Mouse (Mus musculus): ENCODE data around the gene Llgl2. TPM values are rescaled to one million over a fixed set of nuclear protein-coding genes. Genes with fewer than 3 reads are reported as not detected.

The Llgl2 gene
- polyA plus RNA-seq, 1 experiment from 2014 or later = 11.2 TPM

DNA sequence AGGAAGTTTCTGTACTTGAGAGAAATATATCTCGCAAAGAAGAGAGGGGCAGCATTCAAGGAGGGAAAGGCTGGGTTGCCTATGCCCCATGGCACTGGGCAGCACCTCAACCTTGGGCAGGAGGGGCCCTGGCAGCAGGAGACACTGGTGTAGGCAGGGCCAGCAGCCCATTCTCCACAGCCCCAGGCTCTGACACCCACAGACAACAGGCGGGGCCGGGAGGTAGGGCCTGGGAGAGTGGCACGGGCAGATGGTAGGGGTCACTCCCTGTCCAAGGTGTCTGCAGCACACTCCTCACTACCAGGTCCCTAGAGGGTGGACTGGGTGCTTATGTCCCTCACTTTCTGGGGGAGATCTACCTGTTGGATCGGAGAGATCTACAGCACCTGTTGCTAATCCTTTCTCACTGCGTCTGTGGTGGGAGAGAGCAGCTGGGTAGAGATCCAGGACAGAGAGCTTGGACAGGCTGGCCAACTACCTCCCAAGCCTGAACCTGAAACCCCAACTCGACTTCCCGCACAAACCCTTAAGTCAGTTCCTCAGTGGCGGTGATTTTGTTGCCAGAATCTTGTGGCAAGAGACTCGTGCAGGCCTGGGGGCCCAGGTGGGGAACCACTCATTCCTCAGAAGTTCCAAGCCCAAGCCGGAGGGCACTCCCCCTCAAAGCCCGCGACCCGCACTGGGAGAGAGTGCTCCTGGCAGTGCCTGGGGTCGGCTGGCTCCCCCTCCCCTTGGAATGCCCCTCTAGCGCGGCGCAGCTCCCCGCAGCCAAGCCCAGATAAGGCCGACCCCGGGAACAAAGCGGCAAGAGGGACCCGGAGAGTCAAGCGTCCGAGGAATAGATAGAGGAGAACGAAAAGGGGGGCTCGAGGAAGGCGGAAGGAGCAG, 11.1 kb upstream of the Llgl2 start:
- H3K4me1 ChIP-seq = peaks cover 74% of the 10 kb centered on the region
- H3K9me3 ChIP-seq (replicated peaks) = no peaks in the 10 kb centered on the region
- peak; percentile 74 for DNase-seq (ENCODE audit: low spot score)
- peaks cover 60% of the 10 kb centered on the region for H3K36me3 ChIP-seq
- 4% methylated on average over 28 of the region's 28 CpGs for WGBS
- H3K4me3 ChIP-seq = peak overlapping the region; percentile 87
- H3K27ac ChIP-seq = peak overlapping the region; percentile 87
- no peaks in the 10 kb centered on the region for H3K27me3 ChIP-seq (ENCODE audit: low read depth, poor library complexity, severe bottlenecking)

DNA sequence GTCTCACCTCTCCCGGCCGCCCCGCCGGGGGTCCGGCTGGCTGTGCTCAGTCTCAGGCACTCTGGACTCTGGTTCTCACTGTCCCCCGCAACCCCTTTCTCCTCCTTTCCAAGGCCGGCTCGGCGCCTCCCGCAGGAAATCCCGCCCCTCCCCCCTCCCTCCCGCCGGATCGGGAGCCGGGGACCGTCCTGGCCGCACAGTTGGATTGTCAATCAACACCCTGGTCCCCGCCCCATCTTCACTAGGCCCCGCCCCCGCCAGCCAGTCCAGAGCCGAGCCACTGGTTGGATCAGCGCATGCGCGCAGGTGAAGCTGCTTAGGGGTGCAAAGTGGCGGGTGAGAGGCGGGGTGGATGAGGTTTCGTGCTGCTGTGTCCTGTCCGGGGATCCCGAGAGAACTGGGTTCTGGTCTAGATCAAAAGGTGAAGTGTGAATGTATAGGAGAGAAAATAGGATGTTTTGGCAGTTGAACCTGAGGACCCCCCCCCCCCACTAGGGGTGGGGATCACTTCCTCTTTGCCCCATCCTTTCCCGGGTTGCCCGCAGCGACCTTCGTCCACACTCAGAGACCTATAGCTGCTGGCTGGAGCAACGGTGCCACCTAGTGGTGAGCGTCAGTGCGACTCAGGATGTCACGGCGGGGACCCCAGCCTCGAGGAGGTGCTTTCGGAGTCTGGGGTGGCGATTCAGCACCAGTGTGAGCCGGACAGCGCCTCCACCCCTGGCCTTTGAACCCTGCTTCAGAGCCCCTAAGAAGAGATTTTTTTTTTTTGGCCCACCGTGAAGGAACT, 10.1 kb upstream of the Llgl2 start, which contains the start of gene Caskin2:
TSS of gene Caskin2 (minus strand) at position 133 of the 790 bp plus-strand sequence.
- WGBS = under 1% methylated on average over 43 of the region's 44 CpGs
- Histone ChIP-seq H3K36me3 (peaks cover 59% of the 10 kb centered on the region), H3K9me3 (replicated peaks) (no peaks in the 10 kb centered on the region), H3K4me1 (peaks cover 65% of the 10 kb centered on the region), H3K27me3 (ENCODE audit: low read depth, poor library complexity, severe bottlenecking) (no peaks in the 10 kb centered on the region), H3K4me3 (peak within 1 kb of the TSS; percentile 87), H3K27ac (peak within 1 kb of the TSS; percentile 87)
- DNase-seq (ENCODE audit: low spot score) = peak; percentile 99

DNA sequence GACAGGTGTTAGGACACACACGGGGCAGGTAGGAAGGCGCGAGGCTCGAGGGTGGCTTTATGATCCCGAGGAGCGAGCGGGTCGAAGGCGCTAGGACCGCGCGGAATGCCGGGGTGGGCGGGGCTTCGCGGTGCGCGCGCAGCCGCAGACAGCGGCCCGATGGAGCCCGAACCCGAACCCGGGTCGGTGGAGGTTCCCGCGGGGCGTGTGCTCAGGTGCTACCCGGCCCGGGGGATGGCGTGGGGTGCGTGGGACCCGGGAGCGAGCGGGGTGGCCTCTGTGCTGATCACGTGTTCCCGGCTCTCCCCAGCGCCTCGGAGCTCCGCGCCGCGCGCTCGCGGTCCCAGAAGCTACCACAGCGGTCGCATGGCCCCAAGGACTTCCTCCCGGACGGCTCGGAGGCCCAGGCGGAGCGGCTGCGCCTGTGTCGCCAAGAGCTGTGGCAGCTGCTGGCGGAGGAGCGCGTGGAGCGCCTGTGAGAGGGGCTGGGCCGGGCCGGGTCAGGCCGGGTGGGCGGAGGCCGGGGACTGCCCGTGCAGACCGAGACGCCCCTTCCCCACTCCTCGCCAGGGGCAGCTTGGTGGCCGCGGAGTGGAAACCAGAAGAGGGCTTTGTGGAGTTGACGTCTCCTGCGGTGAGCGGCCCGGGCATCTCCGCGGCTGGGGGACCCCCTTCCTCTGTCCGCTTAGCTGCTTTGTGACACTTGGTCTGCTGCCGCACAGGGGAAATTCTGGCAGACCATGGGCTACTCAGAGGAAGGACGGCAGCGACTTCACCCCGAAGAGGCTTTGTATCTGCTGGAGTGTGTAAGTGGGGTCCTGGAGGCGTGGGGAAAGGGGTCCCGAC, 9.0 kb upstream of the Llgl2 start, which contains the start of gene Tsen54:
TSS of gene Tsen54 (plus strand) at position 120 of the 846 bp plus-strand sequence.
- DNase-seq (ENCODE audit: low spot score) = peak; percentile 95
- H3K4me1 ChIP-seq = peaks cover 53% of the 10 kb centered on the region
- H3K36me3 ChIP-seq = peaks cover 59% of the 10 kb centered on the region
- no peaks in the 10 kb centered on the region for H3K27me3 ChIP-seq (ENCODE audit: low read depth, poor library complexity, severe bottlenecking)
- H3K9me3 ChIP-seq (replicated peaks) = no peaks in the 10 kb centered on the region
- 2% methylated on average over 84 of the region's 84 CpGs for WGBS
- H3K27ac ChIP-seq = peak within 1 kb of the TSS; percentile 87
- peak within 1 kb of the TSS; percentile 87 for H3K4me3 ChIP-seq

DNA sequence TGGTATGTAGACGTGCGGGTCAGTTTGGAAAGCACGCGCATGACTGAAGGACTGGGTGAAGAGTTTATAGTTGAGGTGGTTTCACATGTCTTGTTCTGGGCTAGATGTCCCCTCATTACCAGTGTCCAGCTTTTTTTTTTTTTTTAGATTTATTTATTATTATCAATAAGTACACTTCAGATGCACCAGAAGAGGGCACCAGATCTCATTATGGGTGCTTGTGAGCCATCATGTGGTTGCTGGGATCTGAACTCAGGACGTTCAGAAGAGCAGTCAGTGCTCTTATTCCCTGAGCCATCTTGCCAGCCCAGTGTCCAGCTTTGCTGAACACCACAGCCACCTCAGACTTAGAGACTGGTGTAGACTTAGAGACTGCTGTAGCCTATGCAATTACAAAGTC, 6.5 kb upstream of the Llgl2 start:
- no peaks in the 10 kb centered on the region for H3K9me3 ChIP-seq (replicated peaks)
- H3K36me3 ChIP-seq = peaks cover 60% of the 10 kb centered on the region
- 92% methylated on average over 5 of the region's 5 CpGs for WGBS
- H3K4me1 ChIP-seq = peaks cover 30% of the 10 kb centered on the region
- H3K27me3 ChIP-seq (ENCODE audit: low read depth, poor library complexity, severe bottlenecking) = 0 out of 2 replicates have a peak, but pooled peaks cover 1% of the 10 kb centered on the region
- H3K4me3 ChIP-seq = no peak overlapping the region
- no peak overlapping the region for H3K27ac ChIP-seq
- DNase-seq (ENCODE audit: low spot score) = no peak

DNA sequence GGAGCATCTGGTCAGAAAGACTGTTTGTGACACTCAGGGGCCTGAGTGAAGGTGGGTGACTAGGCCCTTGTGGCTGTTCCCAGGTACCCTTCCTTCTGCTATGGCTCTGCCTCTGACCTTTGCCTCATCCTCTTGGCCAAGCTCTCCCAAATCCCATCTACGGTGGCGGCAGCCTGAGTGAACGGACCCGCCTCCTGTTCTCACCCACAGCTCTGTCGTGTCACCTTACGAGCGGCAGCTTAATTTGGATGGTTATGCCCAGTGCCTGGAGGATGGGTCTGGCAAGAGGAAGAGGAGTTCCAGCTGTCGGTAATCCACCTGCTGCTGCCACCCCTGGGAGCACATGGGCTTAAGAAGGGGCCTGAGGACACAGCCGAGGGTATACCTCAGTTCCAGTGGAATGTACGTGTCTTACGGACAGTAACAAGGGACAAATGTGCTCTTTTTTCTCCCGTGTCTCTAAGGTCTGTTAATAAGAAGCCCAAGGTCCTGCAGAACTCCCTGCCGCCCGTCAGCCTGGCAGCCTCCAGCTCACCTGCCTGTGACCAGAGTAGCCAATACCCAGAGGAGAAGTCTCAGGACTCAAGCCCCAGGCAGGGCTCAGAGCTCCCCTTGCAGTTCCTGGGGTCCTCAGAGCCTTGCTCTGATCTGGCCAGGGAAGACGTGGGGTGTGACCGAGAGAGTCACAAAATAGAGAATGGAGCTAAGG, 3.8 kb upstream of the Llgl2 start:
- H3K36me3 ChIP-seq = peaks cover 67% of the 10 kb centered on the region
- H3K27me3 ChIP-seq (ENCODE audit: low read depth, poor library complexity, severe bottlenecking) = peaks cover 18% of the 10 kb centered on the region
- no peak overlapping the region for H3K4me3 ChIP-seq
- H3K4me1 ChIP-seq = peaks cover 29% of the 10 kb centered on the region
- H3K9me3 ChIP-seq (replicated peaks) = no peaks in the 10 kb centered on the region
- H3K27ac ChIP-seq = no peak overlapping the region
- WGBS = 88% methylated on average over 16 of the region's 16 CpGs
- DNase-seq (ENCODE audit: low spot score) = no peak

DNA sequence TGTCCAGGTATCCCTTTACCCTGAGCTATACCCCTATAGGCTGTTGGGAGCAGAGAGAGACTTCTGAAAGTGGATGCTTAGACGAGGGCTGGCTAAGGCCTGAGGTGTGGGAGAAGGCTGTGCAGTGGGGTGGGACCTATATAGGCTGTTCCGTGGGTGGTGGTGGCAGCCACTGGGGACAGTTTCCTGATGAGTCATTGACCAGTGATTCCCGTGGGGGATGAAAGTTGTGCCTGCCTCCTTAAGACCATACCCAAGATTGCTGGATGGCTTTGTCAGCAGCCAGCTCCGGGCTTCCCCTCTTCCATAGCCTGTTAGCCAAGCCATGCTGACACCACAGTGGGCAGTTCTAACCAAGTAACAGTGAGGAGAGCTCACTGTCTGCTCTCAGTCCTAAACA, 2.8 kb upstream of the Llgl2 start:
- no peak for DNase-seq (ENCODE audit: low spot score)
- H3K4me3 ChIP-seq = no peak overlapping the region
- H3K27ac ChIP-seq = no peak overlapping the region
- WGBS = 84% methylated on average over 4 of the region's 4 CpGs
- peaks cover 20% of the 10 kb centered on the region for H3K4me1 ChIP-seq
- H3K36me3 ChIP-seq = peaks cover 67% of the 10 kb centered on the region
- no peaks in the 10 kb centered on the region for H3K9me3 ChIP-seq (replicated peaks)
- H3K27me3 ChIP-seq (ENCODE audit: low read depth, poor library complexity, severe bottlenecking) = peaks cover 28% of the 10 kb centered on the region

DNA sequence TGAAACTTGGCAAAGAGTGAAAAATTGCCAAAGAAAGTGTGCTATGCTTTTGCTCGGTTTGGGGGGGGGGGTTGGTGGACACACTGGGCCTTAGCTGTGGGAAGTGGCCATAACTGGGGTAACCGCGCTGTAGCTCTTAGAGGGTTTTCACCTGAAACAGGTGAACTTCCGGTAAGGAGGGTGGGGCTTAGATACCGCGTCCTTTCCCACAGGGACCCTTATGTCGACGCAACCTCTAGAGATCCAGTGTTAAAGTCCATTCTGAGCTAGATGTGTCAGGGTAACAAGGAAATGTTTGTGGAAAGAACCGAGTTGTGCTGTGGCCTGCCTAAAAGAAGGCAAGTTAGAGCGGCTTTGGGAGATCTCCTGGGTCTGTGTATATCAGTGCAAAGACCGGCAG, 964 bp downstream of the Llgl2 start:
- WGBS = 19% methylated on average over 11 of the region's 11 CpGs
- DNase-seq (ENCODE audit: low spot score) = no peak
- peaks cover 44% of the 10 kb centered on the region for H3K27me3 ChIP-seq (ENCODE audit: low read depth, poor library complexity, severe bottlenecking)
- no peaks in the 10 kb centered on the region for H3K9me3 ChIP-seq (replicated peaks)
- H3K27ac ChIP-seq = peak overlapping the region; percentile 82; the same call in 1 of the 2 replicates
- H3K4me3 ChIP-seq = peak overlapping the region; percentile 80
- peaks cover 39% of the 10 kb centered on the region for H3K4me1 ChIP-seq
- peaks cover 32% of the 10 kb centered on the region for H3K36me3 ChIP-seq

DNA sequence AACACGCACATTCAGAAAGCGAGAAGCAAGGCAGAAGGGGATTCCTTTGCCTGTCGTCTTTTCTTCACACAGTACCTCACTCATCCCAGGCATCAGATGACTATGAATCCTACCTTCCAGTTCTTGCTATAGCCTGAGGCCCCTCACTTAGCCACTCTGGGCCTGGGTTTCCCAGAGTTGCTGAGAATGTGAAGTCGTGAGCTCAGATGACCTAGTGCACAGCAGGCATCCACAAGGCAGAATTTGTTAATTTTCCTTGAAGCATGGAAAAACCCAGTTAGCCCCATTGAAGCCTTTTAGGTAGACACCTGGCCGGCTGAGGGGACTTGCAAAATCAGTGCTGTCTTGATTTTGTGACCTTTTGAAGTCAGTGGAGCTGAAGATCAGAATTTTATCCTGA, 2.6 kb downstream of the Llgl2 start:
- no peak for DNase-seq (ENCODE audit: low spot score)
- H3K4me3 ChIP-seq = no peak overlapping the region
- WGBS = 53% methylated on average over 5 of the region's 5 CpGs
- H3K27ac ChIP-seq = no peak overlapping the region
- H3K36me3 ChIP-seq = peaks cover 15% of the 10 kb centered on the region
- H3K9me3 ChIP-seq (replicated peaks) = no peaks in the 10 kb centered on the region
- H3K4me1 ChIP-seq = peaks cover 56% of the 10 kb centered on the region
- peaks cover 44% of the 10 kb centered on the region for H3K27me3 ChIP-seq (ENCODE audit: low read depth, poor library complexity, severe bottlenecking)

DNA sequence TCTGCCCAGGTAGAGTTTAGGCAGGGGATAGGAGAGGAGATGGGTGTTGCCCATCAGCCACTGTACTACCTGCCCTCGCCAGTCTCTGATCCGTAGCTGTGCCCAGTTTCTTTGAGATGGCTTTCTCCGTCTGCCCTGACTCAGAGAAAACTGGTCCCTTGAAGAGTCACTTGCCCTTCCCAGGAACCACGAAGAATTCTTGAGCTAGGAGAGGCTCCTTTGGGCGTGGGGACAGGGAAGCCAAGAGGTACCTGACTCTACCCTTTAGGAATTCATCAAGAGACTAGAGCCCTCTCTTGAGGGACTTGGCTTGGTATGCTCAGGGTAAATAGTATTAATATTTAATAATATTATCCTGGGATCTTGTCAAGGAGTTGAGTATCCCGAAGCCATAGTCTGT, 3.8 kb downstream of the Llgl2 start:
- Histone ChIP-seq H3K27me3 (ENCODE audit: low read depth, poor library complexity, severe bottlenecking) (peaks cover 40% of the 10 kb centered on the region), H3K9me3 (replicated peaks) (no peaks in the 10 kb centered on the region), H3K4me3 (0 out of 2 replicates have a peak overlapping the region, but pooled peaks have one; percentile 8), H3K36me3 (peaks cover 4% of the 10 kb centered on the region), H3K27ac (no peak overlapping the region), H3K4me1 (peaks cover 67% of the 10 kb centered on the region)
- no peak for DNase-seq (ENCODE audit: low spot score)
- WGBS = 90% methylated on average over 6 of the region's 6 CpGs

DNA sequence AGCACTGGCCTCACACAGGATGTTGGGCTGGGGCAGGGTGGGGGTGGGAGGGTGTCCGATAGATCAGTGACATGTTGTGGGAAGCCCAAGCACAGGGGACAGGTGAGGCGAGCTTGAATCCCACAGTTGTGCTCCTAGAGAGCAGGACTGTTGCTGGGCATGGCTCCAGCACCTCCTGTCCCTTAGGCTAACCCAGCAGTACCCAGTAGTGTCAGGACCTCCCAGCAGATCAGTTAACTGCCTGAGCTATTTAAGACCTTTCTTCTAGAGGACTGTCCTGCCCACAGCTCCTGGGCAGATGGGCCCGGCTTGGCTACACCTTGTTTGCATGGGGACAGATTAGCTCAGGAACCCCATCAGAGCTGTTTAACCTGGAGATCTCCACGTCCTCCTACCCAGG, 5.2 kb downstream of the Llgl2 start:
- Histone ChIP-seq H3K27ac (peak overlapping the region; percentile 51), H3K36me3 (no peaks in the 10 kb centered on the region), H3K4me1 (peaks cover 73% of the 10 kb centered on the region), H3K27me3 (ENCODE audit: low read depth, poor library complexity, severe bottlenecking) (peaks cover 36% of the 10 kb centered on the region), H3K4me3 (no peak overlapping the region), H3K9me3 (replicated peaks) (no peaks in the 10 kb centered on the region)
- 50% methylated on average over 4 of the region's 4 CpGs for WGBS
- DNase-seq (ENCODE audit: low spot score) = no peak

DNA sequence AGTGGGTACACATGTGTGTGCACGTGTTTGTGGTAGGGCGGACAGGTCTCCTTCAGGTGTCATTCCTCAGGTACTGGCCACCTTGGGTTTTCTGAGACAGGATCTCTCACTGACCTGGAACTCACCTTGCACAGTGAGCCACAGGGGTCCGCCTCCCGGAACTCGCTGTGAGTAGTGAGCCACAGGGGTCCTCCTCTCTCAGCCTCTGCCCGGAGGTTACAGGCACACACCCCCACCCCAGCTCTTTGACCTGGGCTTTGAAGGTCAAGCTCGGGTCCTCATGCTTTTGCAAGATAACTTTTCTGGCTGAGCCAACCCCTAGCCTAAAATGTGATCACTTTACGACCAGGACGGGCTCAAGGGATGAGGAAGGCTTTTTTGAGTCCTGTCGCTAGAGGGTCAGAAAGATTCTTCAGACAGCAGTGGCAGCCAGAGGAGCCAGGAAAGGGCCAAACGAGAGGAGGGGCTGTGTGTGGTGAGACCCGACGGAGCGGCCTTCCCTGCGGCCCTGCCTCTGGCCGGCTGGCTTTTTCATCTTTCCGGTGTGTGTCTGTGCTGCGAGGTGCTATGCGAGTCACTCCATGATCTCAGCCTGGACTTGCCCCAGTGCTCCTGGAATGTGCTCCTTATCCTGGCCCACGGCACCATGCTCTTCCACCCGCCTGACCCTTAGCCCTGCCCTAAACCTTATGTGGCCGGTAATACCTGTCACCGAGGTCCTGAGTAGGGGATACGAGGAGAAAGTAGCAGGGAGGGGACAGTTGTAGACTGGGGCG, 6.9 kb downstream of the Llgl2 start:
- DNase-seq (ENCODE audit: low spot score) = peak; percentile 57
- no peaks in the 10 kb centered on the region for H3K36me3 ChIP-seq
- 9% methylated on average over 25 of the region's 25 CpGs for WGBS
- no peaks in the 10 kb centered on the region for H3K9me3 ChIP-seq (replicated peaks)
- peak overlapping the region; percentile 42; the same call in 1 of the 2 replicates for H3K4me3 ChIP-seq
- peak overlapping the region; percentile 91 for H3K27ac ChIP-seq
- peaks cover 80% of the 10 kb centered on the region for H3K4me1 ChIP-seq
- peaks cover 19% of the 10 kb centered on the region for H3K27me3 ChIP-seq (ENCODE audit: low read depth, poor library complexity, severe bottlenecking)
